Mouse (Mus musculus): ENCODE results near the gene Tmem266.

GRCm38 (mm10) chr9:55371908-55372307, 45.2 kb downstream of the Tmem266 start:
- no peak for TF ChIP-seq CTCF (IDR thresholded peaks at IDR 0.05; ENCODE audit: control insufficient read depth, insufficient read depth, insufficient read length)
- no peak for TF ChIP-seq MYOG (IDR thresholded peaks at IDR 0.05; ENCODE audit: control insufficient read depth, extremely low read depth, insufficient read length)
- no peak for TF ChIP-seq MYOD1 (IDR thresholded peaks at IDR 0.05; ENCODE audit: control insufficient read depth, insufficient read length, low read depth)

Data from C2C12 (cell line).